Mouse (Mus musculus): ENCODE measurements around the gene Ctrb1. TPM values are rescaled to one million over a fixed set of nuclear protein-coding genes. Genes with fewer than 3 reads are reported as not detected.

The Ctrb1 gene
- polyA plus RNA-seq, 1 experiment from 2014 or later, result not detected

DNA sequence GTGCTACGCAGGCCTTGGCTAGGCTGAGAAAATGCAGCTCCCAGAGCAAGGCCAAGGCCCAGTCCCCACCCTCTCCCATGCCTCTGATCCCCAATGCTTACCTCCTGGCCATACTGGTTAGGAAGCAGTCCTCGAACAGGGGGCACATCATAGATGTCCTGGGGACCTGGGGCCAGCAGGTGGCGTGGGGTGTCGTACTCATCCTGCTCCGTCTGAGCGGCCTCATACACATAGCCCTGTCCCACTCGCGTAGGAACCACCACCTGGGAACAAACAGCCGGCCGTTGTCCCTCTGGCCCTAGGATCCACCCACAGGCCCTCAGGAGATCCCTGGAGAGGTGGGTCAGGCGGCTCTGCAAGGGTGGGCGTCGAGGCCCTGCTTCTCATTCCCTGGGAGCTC is 24.7 kb upstream of the Ctrb1 start:
- Histone ChIP-seq H3K4me1 (replicated peaks) (peaks cover 60% of the 10 kb centered on the region), H3K36me3 (peaks cover 72% of the 10 kb centered on the region), H3K9me3 (no peaks in the 10 kb centered on the region), H3K9ac (peak overlapping the region; percentile 60; the same call in 1 of the 2 replicates), H3K27me3 (no peaks in the 10 kb centered on the region), H3K4me2 (no peak overlapping the region), H3K4me3 (no peak overlapping the region), H3K27ac (peak overlapping the region; percentile 99)
- 75% methylated on average over 13 of the region's 13 CpGs for WGBS
- ATAC-seq (ENCODE audit: low FRiP score), result no peak

DNA sequence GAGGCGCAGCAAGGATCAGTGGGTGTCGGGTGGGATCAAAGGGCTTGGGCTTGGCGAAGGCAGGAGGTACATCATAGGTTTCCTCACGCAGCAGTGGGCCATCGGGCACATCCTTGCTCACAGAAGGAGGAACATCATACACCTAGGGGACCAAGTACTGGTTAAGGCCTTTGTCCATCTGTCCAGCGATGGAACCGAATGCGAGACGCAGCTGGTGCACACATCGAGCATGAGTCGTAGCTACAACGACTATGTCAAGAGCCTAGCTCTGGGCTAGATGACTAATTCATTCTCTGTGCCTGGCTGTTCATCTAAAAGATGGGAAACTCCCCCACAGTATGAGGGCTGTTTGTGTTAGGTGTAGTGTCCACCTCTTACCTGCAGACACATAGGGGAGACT is 23.5 kb upstream of the Ctrb1 start:
- Histone ChIP-seq H3K9me3 (no peaks in the 10 kb centered on the region), H3K4me3 (no peak overlapping the region), H3K27me3 (no peaks in the 10 kb centered on the region), H3K27ac (0 out of 2 replicates have a peak overlapping the region, but pooled peaks have one; percentile 2), H3K4me1 (replicated peaks) (peaks cover 48% of the 10 kb centered on the region), H3K4me2 (no peak overlapping the region), H3K36me3 (peaks cover 73% of the 10 kb centered on the region), H3K9ac (no peak overlapping the region)
- WGBS, result 95% methylated on average over 12 of the region's 12 CpGs
- no peak for ATAC-seq (ENCODE audit: low FRiP score)

DNA sequence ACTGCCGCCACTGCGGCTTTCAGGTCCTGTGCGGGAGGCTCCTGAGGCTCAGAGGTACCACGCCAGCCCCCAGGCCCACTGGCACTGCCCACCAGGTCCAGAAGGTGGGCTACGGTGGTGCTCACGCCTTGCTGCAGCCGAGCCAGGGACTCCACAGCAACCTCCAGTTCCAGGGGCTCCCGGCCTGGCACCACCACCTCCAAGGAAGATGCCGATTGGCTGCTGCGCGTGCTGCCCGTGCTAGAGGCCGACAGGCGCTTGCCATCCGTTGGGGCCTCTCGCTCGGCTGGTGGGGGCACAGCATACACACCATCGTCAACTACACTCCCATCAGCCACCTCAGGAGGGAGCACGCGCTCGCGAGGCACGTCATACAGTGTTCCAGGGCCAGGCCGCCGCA is 23.0 kb upstream of the Ctrb1 start:
- Histone ChIP-seq H3K4me3 (no peak overlapping the region), H3K4me1 (replicated peaks) (peaks cover 44% of the 10 kb centered on the region), H3K27ac (no peak overlapping the region), H3K27me3 (no peaks in the 10 kb centered on the region), H3K4me2 (no peak overlapping the region), H3K9ac (no peak overlapping the region), H3K9me3 (no peaks in the 10 kb centered on the region), H3K36me3 (peaks cover 74% of the 10 kb centered on the region)
- 94% methylated on average over 25 of the region's 25 CpGs for WGBS
- no peak for ATAC-seq (ENCODE audit: low FRiP score)

DNA sequence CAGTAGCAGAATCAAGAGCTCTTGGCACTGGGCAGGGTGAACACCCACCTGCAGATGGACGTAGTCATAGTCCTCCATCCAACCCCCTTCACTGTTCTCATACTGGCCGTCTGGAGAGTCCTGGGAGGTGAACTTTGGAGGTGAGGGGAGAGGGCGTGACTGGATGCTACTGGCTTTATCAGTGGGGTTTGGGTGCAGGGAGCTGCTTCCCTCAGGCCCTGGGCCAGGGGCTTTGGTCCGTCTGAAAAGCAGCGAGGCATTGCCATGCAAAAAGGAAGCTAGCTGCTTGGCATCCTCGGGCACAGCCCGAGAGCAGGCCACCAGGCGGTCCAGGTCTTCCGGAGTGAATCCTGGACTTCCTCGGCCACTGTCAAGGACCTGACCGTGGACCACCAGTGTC is 22.5 kb upstream of the Ctrb1 start:
- no peak overlapping the region for H3K4me3 ChIP-seq
- ATAC-seq (ENCODE audit: low FRiP score), result no peak
- H3K4me1 ChIP-seq (replicated peaks), result peaks cover 40% of the 10 kb centered on the region
- WGBS, result 90% methylated on average over 11 of the region's 11 CpGs
- no peak overlapping the region for H3K27ac ChIP-seq
- peaks cover 77% of the 10 kb centered on the region for H3K36me3 ChIP-seq
- no peaks in the 10 kb centered on the region for H3K27me3 ChIP-seq
- H3K4me2 ChIP-seq, result no peak overlapping the region
- H3K9ac ChIP-seq, result no peak overlapping the region
- no peaks in the 10 kb centered on the region for H3K9me3 ChIP-seq

DNA sequence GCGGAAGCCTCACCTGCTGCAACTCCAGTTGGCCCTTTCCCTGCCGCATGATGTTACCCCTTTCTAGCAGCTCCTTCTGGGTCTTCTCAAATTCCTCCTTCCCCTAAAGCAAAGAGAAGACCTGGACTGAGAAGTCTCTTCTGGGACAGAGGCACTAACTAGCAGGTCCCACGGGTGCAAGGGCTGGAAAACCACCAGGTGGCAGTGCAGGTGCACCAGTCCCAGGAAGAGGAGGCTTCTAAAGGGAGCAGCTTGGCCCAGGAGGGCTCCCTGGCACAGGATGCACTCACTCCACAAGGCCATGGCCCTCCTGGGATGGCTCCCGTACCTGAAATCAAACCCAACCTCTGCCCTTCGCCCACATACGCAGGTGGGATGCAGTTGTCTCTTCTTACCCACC is 21.8 kb upstream of the Ctrb1 start:
- Histone ChIP-seq H3K4me3 (no peak overlapping the region), H3K9me3 (no peaks in the 10 kb centered on the region), H3K4me1 (replicated peaks) (peaks cover 33% of the 10 kb centered on the region), H3K36me3 (peaks cover 74% of the 10 kb centered on the region), H3K27ac (no peak overlapping the region), H3K9ac (no peak overlapping the region), H3K4me2 (no peak overlapping the region), H3K27me3 (no peaks in the 10 kb centered on the region)
- ATAC-seq (ENCODE audit: low FRiP score), result no peak
- WGBS, result 82% methylated on average over 6 of the region's 6 CpGs

DNA sequence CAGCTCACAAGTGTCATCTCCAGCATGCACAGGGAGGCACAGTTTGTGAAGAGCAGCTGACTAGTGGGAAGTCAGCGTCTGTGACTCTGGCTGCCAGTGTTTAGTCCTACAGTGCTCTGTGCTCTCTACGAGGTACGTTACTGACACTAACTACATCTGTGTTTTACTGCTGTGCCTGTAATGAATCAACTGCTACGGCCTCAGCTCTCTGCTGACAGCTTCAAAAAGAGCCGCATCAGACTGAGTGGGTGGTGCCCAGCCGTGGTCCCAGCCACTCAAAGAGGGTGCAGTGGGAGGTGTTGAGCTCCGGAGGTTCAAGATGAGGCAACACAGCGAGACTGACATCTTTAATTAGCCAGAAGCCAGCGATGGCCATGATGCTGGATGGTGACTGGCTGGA is 21.3 kb upstream of the Ctrb1 start:
- Histone ChIP-seq H3K4me2 (no peak overlapping the region), H3K27ac (no peak overlapping the region), H3K9ac (no peak overlapping the region), H3K27me3 (no peaks in the 10 kb centered on the region), H3K4me3 (no peak overlapping the region), H3K36me3 (peaks cover 77% of the 10 kb centered on the region), H3K9me3 (no peaks in the 10 kb centered on the region), H3K4me1 (replicated peaks) (peaks cover 28% of the 10 kb centered on the region)
- 74% methylated on average over 9 of the region's 9 CpGs for WGBS
- ATAC-seq (ENCODE audit: low FRiP score), result no peak

DNA sequence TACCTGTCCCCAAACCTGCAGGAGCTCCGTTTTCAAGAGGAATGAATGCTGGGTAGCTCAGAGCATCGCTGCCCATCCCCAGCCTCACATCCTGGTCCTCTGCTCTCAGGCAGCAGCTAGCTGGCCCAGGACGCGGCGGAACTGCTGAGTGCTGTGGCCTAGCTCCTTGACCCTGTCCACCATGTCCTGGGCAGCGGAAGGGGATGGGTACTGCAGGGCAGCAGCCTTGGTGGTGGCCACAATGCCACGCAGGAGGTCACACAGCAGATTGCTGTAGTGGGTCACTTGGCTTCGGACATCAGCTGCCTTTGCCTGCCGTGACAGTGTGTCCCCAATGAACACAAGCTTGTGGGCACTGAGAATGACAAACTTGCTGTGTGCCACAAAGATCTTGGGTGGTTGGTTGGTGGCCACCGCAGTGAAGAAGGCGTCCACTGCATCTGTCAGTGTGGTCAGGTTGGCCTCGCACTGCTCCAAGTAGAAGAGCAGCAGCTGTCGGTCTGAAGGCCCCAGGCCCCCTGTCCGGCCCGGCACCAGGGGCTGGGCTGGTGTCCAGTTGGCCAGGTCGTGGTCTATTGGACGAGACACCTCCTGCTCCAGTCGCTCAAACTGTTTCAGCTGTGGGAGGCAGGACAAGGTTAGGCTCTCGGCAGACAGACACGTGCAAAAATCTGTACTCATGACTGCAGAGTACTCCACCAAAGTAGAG is 20.1 kb upstream of the Ctrb1 start:
- peaks cover 77% of the 10 kb centered on the region for H3K36me3 ChIP-seq
- H3K4me2 ChIP-seq, result no peak overlapping the region
- H3K27ac ChIP-seq, result no peak overlapping the region
- no peak overlapping the region for H3K4me3 ChIP-seq
- ATAC-seq (ENCODE audit: low FRiP score), result no peak
- peaks cover 16% of the 10 kb centered on the region for H3K4me1 ChIP-seq (replicated peaks)
- no peak overlapping the region for H3K9ac ChIP-seq
- H3K27me3 ChIP-seq, result no peaks in the 10 kb centered on the region
- WGBS, result 95% methylated on average over 20 of the region's 20 CpGs
- no peaks in the 10 kb centered on the region for H3K9me3 ChIP-seq

DNA sequence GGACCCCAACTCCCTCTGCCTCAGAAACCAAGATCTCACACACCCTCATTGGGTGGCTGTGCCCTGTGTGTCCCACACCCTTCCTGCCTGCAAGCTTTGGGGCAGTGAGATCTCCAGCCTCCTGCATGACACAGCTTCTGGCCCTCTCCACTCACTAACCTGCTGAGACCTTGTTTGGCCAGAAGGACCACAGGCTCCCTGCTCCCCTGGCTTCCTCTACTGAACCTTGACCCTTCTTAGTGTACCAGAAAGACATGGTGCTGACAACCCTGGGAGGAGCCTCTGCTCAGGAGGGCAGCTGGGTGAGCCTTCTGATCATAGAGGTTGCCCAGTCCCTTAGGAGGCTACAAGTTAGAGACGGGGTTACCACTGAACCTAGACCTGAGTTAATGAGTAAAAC is 18.4 kb upstream of the Ctrb1 start:
- no peaks in the 10 kb centered on the region for H3K9me3 ChIP-seq
- H3K27me3 ChIP-seq, result no peaks in the 10 kb centered on the region
- no peak overlapping the region for H3K4me2 ChIP-seq
- no peaks in the 10 kb centered on the region for H3K4me1 ChIP-seq (replicated peaks)
- H3K27ac ChIP-seq, result no peak overlapping the region
- H3K9ac ChIP-seq, result no peak overlapping the region
- H3K36me3 ChIP-seq, result peaks cover 61% of the 10 kb centered on the region
- ATAC-seq (ENCODE audit: low FRiP score), result no peak
- no peak overlapping the region for H3K4me3 ChIP-seq
- WGBS, result 87% methylated on average over 1 of the region's 1 CpGs

DNA sequence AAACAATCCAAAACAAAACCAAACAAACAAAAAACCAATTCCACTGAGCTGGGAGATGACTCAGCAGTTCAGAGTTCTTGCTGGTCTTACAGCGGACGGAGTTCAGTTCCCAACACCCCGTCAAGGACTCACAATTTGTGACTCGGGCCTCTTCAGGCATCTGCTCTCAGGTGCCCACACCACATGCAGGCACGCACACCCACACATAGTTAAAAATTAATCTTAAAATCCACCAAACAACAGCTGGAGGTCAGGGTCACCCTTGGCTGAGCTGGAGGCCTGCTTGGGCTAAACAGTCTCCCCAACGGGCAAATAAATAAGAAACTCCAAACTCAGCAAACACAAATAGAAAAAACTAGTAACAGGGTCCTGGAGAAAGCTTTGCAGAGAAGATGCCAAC is 17.5 kb upstream of the Ctrb1 start:
- 87% methylated on average over 6 of the region's 6 CpGs for WGBS
- no peaks in the 10 kb centered on the region for H3K9me3 ChIP-seq
- H3K36me3 ChIP-seq, result peaks cover 51% of the 10 kb centered on the region
- H3K4me3 ChIP-seq, result no peak overlapping the region
- no peak overlapping the region for H3K4me2 ChIP-seq
- H3K27ac ChIP-seq, result no peak overlapping the region
- H3K27me3 ChIP-seq, result no peaks in the 10 kb centered on the region
- no peaks in the 10 kb centered on the region for H3K4me1 ChIP-seq (replicated peaks)
- ATAC-seq (ENCODE audit: low FRiP score), result no peak
- H3K9ac ChIP-seq, result no peak overlapping the region

DNA sequence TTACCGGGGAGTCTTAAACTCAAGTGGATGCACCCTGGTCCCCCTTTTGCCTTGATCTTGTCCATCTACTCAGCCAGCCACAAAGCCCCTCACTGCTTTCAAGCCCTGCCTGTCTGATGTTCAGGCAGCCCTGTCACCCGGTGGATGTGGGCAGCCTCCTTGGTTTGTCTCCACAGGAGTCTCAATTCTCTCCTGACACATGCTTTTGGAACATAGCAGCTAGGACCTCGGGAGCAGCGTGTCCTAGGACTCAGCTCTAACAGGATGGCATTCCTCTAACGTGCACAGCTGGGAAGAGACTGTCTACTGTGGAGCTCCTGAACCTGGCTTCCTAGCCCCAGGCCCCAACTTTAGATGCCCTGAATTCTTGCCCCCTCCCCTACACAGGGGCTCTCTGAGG is 14.9 kb upstream of the Ctrb1 start:
- Histone ChIP-seq H3K9ac (no peak overlapping the region), H3K9me3 (no peaks in the 10 kb centered on the region), H3K27me3 (no peaks in the 10 kb centered on the region), H3K36me3 (peaks cover 26% of the 10 kb centered on the region), H3K4me2 (no peak overlapping the region), H3K4me1 (replicated peaks) (no peaks in the 10 kb centered on the region), H3K4me3 (no peak overlapping the region), H3K27ac (no peak overlapping the region)
- ATAC-seq (ENCODE audit: low FRiP score), result no peak
- WGBS, result 73% methylated on average over 5 of the region's 5 CpGs

DNA sequence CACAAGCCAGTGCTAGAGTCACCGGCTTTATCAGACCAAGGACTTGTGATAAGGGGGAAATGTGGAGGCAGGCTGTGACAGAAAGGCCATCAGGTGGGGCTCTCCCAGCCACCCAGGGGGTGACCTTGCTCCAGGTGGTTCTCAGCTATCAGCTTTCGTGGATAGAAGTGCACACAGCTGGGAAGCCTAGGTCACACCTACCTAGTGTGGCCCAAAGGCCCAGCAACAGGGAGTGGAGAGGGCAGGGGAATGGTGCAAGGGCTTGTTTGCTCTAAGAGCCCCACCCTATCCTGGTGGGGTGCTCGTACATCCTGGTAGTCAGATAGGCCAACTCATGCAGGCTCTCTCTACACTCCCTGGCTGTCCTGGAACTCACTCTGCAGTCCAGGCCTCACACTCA is 14.4 kb upstream of the Ctrb1 start:
- no peaks in the 10 kb centered on the region for H3K4me1 ChIP-seq (replicated peaks)
- H3K36me3 ChIP-seq, result peaks cover 21% of the 10 kb centered on the region
- no peak overlapping the region for H3K4me2 ChIP-seq
- no peaks in the 10 kb centered on the region for H3K9me3 ChIP-seq
- no peak overlapping the region for H3K27ac ChIP-seq
- H3K27me3 ChIP-seq, result no peaks in the 10 kb centered on the region
- no peak overlapping the region for H3K9ac ChIP-seq
- H3K4me3 ChIP-seq, result no peak overlapping the region
- ATAC-seq (ENCODE audit: low FRiP score), result no peak
- 85% methylated on average over 3 of the region's 3 CpGs for WGBS

DNA sequence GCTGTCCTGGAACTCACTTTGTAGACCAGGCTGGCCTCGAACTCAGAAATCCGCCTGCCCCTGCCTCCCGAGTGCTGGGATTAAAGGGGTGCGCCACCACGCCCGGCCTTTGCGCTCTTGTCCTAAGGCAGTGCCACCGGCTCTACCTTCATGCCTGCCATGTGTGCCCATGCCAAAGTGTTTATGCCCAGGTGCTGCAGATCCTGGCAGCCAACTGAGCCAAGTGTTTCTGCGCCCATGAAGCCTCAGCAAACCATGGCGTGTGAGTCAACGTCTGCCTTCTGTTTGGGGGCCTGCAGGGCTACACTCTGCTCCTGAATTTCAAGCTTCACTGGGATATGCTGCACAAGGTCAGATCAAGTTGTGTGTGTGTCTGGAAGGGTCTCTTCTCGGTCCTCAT is 13.8 kb upstream of the Ctrb1 start:
- H3K27ac ChIP-seq, result no peak overlapping the region
- H3K27me3 ChIP-seq, result no peaks in the 10 kb centered on the region
- no peak overlapping the region for H3K4me2 ChIP-seq
- H3K4me3 ChIP-seq, result no peak overlapping the region
- peaks cover 15% of the 10 kb centered on the region for H3K36me3 ChIP-seq
- no peak for ATAC-seq (ENCODE audit: low FRiP score)
- no peaks in the 10 kb centered on the region for H3K9me3 ChIP-seq
- no peak overlapping the region for H3K9ac ChIP-seq
- 94% methylated on average over 12 of the region's 12 CpGs for WGBS
- H3K4me1 ChIP-seq (replicated peaks), result no peaks in the 10 kb centered on the region

DNA sequence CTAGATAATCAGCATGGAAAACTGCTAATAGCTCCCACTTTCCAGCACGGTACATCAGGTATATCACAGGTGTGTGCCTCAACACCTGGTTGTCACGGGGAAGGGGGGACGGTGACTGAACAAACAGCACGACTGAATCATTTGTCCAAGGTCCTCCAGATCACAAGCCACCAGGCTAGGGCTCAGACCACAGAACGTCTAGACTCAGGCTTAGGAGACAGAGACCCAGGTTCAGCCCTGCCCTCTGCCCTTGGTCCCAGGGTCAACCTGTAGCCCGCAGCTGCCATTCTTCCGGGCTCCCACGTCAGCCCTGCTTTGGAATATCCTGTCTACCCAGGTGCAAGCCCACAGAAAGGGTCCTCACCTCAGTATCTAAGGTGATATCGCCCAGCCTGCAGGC is 10.6 kb upstream of the Ctrb1 start:
- Histone ChIP-seq H3K4me3 (no peak overlapping the region), H3K4me1 (replicated peaks) (no peaks in the 10 kb centered on the region), H3K9me3 (no peaks in the 10 kb centered on the region), H3K27me3 (no peaks in the 10 kb centered on the region), H3K27ac (no peak overlapping the region), H3K36me3 (no peaks in the 10 kb centered on the region), H3K9ac (no peak overlapping the region), H3K4me2 (no peak overlapping the region)
- ATAC-seq (ENCODE audit: low FRiP score), result no peak
- WGBS, result 81% methylated on average over 9 of the region's 9 CpGs
